Mouse (Mus musculus): ENCODE measurements around the gene Sergef. TPM values are rescaled to one million over a fixed set of nuclear protein-coding genes. Genes with fewer than 3 reads are reported as not detected.

Gene Sergef
- polyA plus RNA-seq, 1 experiment from 2014 or later, result 10.7 TPM

DNA sequence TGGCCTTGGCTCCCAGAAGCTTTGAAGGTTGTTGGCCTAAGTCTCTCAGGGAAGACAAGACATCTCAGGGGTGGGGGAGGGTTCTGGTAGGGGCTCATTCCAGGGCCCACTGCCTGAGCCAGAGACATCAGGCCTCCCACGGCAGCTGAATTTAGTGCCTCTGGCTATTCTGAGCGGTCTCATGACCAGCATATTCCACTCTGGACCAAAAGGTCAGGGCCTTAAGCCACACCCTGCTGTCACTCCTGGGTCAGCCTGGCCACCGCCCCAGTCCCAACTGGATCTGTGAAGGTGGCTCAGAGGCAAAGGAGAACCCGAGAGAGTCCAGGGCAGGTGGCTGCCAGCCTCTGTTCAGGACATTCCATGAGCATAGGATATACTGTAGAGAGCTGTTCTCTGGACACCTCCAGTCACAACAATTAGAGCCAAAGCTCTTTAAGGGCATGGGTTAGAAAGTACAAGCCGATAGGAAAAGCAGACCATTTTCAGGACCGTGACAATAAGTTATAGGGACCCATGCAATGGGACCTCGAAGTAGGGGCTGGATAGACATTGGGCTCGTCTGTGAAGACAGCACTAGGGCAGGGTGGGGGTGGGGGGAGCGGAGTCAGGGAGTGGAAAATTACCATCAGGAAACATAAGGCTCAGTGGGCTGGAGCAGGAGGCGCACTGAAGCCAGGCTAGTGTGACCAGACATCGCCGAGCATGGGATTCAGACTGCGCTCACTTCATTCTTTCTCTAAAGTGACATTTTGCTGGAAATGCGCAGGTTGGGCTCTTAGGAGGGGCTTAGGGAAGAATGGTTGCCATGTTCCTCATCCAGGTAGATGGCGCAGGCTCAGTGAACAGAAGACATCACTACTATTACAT, 235.8 kb downstream of the Sergef start:
- H3K27me3 ChIP-seq (ENCODE audit: control insufficient read depth, insufficient read depth, low read length), result peaks cover 20% of the 10 kb centered on the region
- no peaks in the 10 kb centered on the region for H3K4me1 ChIP-seq (ENCODE audit: control insufficient read depth in 2 of 2, insufficient read depth in 2 of 2, low read length in 2 of 2)
- H3K4me3 ChIP-seq (ENCODE audit: control insufficient read depth in 1 of 2, insufficient read depth in 1 of 2, low read depth in 1 of 2, low read length in 2 of 2), result no peak overlapping the region
- whole genome bisulfite sequencing, result 75% methylated on average over 15 of the region's 15 CpGs
- no peaks in the 10 kb centered on the region for H3K36me3 ChIP-seq (ENCODE audit: control insufficient read depth, insufficient read depth, low read length)
- no peaks in the 10 kb centered on the region for H3K9me3 ChIP-seq (ENCODE audit: control insufficient read depth, low read length)
- H3K27ac ChIP-seq (replicated peaks in 1 of 2; ENCODE audit: control insufficient read depth in 1 of 2, insufficient read depth in 1 of 2, low read depth in 2 of 2, low read length in 2 of 2), result no peak overlapping the region
- no peak overlapping the region for H3K9ac ChIP-seq (ENCODE audit: low read length)
- no peak overlapping the region for H3K4me2 ChIP-seq (ENCODE audit: low read length)
- ATAC-seq (ENCODE audit: insufficient number of reproducible peaks, insufficient read depth, low FRiP score, low read depth), result no peak

DNA sequence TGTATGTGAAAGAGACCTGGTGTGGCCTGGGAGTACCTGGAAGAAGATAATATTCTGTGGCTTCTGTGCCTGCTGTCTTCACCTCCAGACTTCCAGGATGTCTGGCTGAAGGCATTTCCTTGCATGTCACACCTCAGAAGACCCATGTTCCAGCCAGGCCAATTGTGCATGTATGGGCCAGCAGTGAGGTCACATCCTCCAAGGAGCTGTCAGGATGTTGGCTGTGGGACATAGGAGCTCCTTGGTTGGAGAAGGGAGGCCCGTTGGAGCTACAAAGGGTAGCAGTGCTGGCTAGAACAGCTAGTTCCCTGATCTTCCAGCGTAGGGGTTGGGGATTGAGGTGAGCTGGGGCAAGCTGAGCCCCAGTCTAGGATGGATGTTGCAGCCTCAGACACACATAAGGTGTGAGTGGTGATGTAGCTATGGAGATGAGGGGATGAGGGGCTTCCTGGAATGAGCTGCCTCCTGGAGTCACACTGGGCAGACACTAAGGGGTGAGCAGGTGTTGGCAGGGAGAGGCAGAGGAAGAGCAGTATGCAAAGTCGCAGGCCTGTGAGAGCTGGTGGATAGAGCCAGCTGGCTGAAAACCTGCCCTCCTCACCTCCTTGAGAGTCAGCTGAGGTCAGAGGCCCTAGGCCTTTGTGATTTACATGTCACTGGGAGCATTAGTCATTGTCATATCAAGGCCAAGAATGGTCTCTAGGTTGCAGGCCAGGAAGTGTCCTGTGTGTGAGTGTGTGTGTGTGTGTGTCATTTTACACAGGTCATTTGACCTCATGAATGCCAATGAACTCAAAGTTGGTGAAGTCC, 238.0 kb downstream of the Sergef start:
- H3K4me1 ChIP-seq (ENCODE audit: control insufficient read depth in 2 of 2, insufficient read depth in 2 of 2, low read length in 2 of 2), result peaks cover 0 to 4% of the 10 kb centered on the region in 2 experiments; a peak in 2 of 4 replicates
- H3K4me3 ChIP-seq (ENCODE audit: control insufficient read depth in 1 of 2, insufficient read depth in 1 of 2, low read depth in 1 of 2, low read length in 2 of 2), result no peak overlapping the region
- no peak overlapping the region for H3K9ac ChIP-seq (ENCODE audit: low read length)
- WGBS, result 68% methylated on average over 3 of the region's 3 CpGs
- no peak for ATAC-seq (ENCODE audit: insufficient number of reproducible peaks, insufficient read depth, low FRiP score, low read depth)
- H3K36me3 ChIP-seq (ENCODE audit: control insufficient read depth, insufficient read depth, low read length), result no peaks in the 10 kb centered on the region
- peaks cover 40% of the 10 kb centered on the region for H3K27me3 ChIP-seq (ENCODE audit: control insufficient read depth, insufficient read depth, low read length)
- H3K9me3 ChIP-seq (ENCODE audit: control insufficient read depth, low read length), result no peaks in the 10 kb centered on the region
- H3K27ac ChIP-seq (replicated peaks in 1 of 2; ENCODE audit: control insufficient read depth in 1 of 2, insufficient read depth in 1 of 2, low read depth in 2 of 2, low read length in 2 of 2), result no peak overlapping the region
- no peak overlapping the region for H3K4me2 ChIP-seq (ENCODE audit: low read length)

DNA sequence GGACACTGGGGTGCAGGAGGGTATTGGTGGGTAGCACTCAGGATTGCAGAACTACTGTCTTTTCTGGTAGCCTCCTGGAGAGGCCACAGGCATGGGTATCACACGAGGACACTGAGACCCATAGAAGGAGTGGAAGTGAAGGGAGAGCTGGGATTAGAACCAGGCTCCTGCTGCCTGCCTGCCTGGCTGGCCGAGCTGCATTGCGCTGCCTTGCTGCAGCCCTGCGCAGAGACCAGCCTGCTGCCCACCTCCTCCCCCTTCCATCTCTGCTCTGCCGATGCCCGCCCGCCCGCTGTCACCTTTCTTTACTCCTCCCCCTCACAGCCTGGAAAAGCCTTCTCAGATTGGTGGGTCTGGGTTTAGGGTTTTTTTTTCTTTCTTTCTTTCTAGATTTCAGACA, 239.3 kb downstream of the Sergef start:
- Histone ChIP-seq H3K4me2 (ENCODE audit: low read length) (no peak overlapping the region), H3K36me3 (ENCODE audit: control insufficient read depth, insufficient read depth, low read length) (no peaks in the 10 kb centered on the region), H3K4me1 (ENCODE audit: control insufficient read depth in 2 of 2, insufficient read depth in 2 of 2, low read length in 2 of 2) (peaks cover 3 to 8% of the 10 kb centered on the region in 2 experiments; a peak in 3 of 4 replicates), H3K27ac (replicated peaks in 1 of 2; ENCODE audit: control insufficient read depth in 1 of 2, insufficient read depth in 1 of 2, low read depth in 2 of 2, low read length in 2 of 2) (no peak overlapping the region), H3K27me3 (ENCODE audit: control insufficient read depth, insufficient read depth, low read length) (peaks cover 52% of the 10 kb centered on the region), H3K9me3 (ENCODE audit: control insufficient read depth, low read length) (no peaks in the 10 kb centered on the region), H3K4me3 (ENCODE audit: control insufficient read depth in 1 of 2, insufficient read depth in 1 of 2, low read depth in 1 of 2, low read length in 2 of 2) (no peak overlapping the region), H3K9ac (ENCODE audit: low read length) (no peak overlapping the region)
- WGBS, result 41% methylated on average over 8 of the region's 8 CpGs
- no peak for ATAC-seq (ENCODE audit: insufficient number of reproducible peaks, insufficient read depth, low FRiP score, low read depth)

DNA sequence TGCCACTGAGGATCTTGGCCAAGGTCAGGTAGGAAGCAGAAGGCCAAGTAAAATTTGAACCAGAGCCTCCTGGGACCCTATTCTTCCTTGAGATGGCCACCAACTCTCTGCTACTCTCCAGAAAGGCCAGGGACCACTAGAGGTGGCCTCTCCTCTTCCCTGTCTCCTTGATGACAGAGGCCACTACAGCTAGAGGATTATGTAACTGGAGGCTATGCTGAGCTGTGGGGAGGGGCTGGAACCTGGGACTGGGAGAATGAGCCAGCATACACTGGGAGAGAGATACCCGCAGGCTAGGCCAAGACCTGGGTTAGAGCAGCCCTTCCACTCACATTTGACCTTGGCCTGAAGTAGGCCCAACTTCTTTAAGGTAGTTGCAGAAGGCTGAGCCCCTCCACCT, 239.9 kb downstream of the Sergef start:
- H3K36me3 ChIP-seq (ENCODE audit: control insufficient read depth, insufficient read depth, low read length), result no peaks in the 10 kb centered on the region
- no peak overlapping the region for H3K9ac ChIP-seq (ENCODE audit: low read length)
- H3K4me3 ChIP-seq (ENCODE audit: control insufficient read depth in 1 of 2, insufficient read depth in 1 of 2, low read depth in 1 of 2, low read length in 2 of 2), result no peak overlapping the region
- H3K4me2 ChIP-seq (ENCODE audit: low read length), result no peak overlapping the region
- H3K27ac ChIP-seq (replicated peaks in 1 of 2; ENCODE audit: control insufficient read depth in 1 of 2, insufficient read depth in 1 of 2, low read depth in 2 of 2, low read length in 2 of 2), result no peak overlapping the region
- no peak for ATAC-seq (ENCODE audit: insufficient number of reproducible peaks, insufficient read depth, low FRiP score, low read depth)
- H3K9me3 ChIP-seq (ENCODE audit: control insufficient read depth, low read length), result no peaks in the 10 kb centered on the region
- peaks cover 58% of the 10 kb centered on the region for H3K27me3 ChIP-seq (ENCODE audit: control insufficient read depth, insufficient read depth, low read length)
- WGBS, result 83% methylated on average over 1 of the region's 1 CpGs
- peaks cover 3 to 8% of the 10 kb centered on the region in 2 experiments; a peak in 3 of 4 replicates for H3K4me1 ChIP-seq (ENCODE audit: control insufficient read depth in 2 of 2, insufficient read depth in 2 of 2, low read length in 2 of 2)

DNA sequence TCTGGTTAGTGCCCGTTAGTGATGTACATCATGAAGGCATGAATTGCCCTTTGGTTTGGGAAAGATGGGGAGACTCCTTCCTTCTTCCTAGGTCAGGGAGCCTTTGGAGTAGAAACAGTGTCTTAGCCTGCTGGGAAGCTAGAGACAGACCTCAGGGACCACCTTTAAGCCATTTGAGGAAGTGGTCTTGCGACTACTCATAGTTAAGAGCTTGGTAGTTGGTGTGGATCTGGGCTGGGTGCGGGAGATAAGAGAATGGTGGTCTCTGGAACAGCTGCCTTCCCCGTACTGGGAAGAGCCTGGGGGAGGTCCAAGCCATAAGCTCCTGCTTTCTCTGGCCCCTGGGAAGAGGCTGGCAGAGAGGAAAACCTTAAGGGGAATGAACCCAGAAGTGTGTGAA, 241.0 kb downstream of the Sergef start:
- no peak overlapping the region for H3K9ac ChIP-seq (ENCODE audit: low read length)
- 39% methylated on average over 4 of the region's 4 CpGs for WGBS
- no peak overlapping the region for H3K4me3 ChIP-seq (ENCODE audit: control insufficient read depth in 1 of 2, insufficient read depth in 1 of 2, low read depth in 1 of 2, low read length in 2 of 2)
- no peak for ATAC-seq (ENCODE audit: insufficient number of reproducible peaks, insufficient read depth, low FRiP score, low read depth)
- no peaks in the 10 kb centered on the region for H3K9me3 ChIP-seq (ENCODE audit: control insufficient read depth, low read length)
- H3K4me1 ChIP-seq (ENCODE audit: control insufficient read depth in 2 of 2, insufficient read depth in 2 of 2, low read length in 2 of 2), result peaks cover 3 to 8% of the 10 kb centered on the region in 2 experiments; a peak in 3 of 4 replicates
- no peak overlapping the region for H3K27ac ChIP-seq (replicated peaks in 1 of 2; ENCODE audit: control insufficient read depth in 1 of 2, insufficient read depth in 1 of 2, low read depth in 2 of 2, low read length in 2 of 2)
- peaks cover 69% of the 10 kb centered on the region for H3K27me3 ChIP-seq (ENCODE audit: control insufficient read depth, insufficient read depth, low read length)
- no peak overlapping the region for H3K4me2 ChIP-seq (ENCODE audit: low read length)
- no peaks in the 10 kb centered on the region for H3K36me3 ChIP-seq (ENCODE audit: control insufficient read depth, insufficient read depth, low read length)

DNA sequence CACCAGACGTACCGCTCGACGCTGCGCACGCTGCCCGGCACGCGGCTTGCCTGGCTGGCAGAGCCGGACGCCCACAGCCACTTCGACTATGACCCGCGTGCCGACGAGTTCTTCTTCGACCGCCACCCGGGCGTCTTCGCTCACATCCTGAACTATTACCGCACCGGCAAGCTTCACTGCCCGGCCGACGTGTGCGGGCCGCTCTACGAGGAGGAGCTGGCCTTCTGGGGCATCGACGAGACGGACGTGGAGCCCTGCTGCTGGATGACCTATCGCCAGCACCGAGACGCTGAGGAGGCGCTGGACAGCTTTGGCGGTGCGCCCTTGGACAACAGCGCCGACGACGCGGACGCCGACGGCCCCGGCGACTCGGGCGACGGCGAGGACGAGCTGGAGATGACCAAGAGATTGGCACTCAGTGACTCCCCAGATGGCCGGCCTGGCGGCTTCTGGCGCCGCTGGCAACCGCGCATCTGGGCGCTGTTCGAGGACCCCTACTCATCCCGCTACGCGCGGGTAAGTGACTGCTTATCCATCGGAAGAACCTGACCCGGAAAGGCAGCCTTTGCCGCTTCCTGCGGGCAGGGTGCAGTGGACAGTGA, 241.8 kb downstream of the Sergef start:
- Histone ChIP-seq H3K36me3 (ENCODE audit: control insufficient read depth, insufficient read depth, low read length) (no peaks in the 10 kb centered on the region), H3K27ac (replicated peaks in 1 of 2; ENCODE audit: control insufficient read depth in 1 of 2, insufficient read depth in 1 of 2, low read depth in 2 of 2, low read length in 2 of 2) (no peak overlapping the region), H3K4me3 (ENCODE audit: control insufficient read depth in 1 of 2, insufficient read depth in 1 of 2, low read depth in 1 of 2, low read length in 2 of 2) (no peak overlapping the region), H3K27me3 (ENCODE audit: control insufficient read depth, insufficient read depth, low read length) (peaks cover 74% of the 10 kb centered on the region), H3K9ac (ENCODE audit: low read length) (no peak overlapping the region), H3K9me3 (ENCODE audit: control insufficient read depth, low read length) (no peaks in the 10 kb centered on the region), H3K4me2 (ENCODE audit: low read length) (no peak overlapping the region), H3K4me1 (ENCODE audit: control insufficient read depth in 2 of 2, insufficient read depth in 2 of 2, low read length in 2 of 2) (peaks cover 3 to 8% of the 10 kb centered on the region in 2 experiments; a peak in 3 of 4 replicates)
- WGBS, result 11% methylated on average over 70 of the region's 70 CpGs
- ATAC-seq (ENCODE audit: insufficient number of reproducible peaks, insufficient read depth, low FRiP score, low read depth), result no peak

DNA sequence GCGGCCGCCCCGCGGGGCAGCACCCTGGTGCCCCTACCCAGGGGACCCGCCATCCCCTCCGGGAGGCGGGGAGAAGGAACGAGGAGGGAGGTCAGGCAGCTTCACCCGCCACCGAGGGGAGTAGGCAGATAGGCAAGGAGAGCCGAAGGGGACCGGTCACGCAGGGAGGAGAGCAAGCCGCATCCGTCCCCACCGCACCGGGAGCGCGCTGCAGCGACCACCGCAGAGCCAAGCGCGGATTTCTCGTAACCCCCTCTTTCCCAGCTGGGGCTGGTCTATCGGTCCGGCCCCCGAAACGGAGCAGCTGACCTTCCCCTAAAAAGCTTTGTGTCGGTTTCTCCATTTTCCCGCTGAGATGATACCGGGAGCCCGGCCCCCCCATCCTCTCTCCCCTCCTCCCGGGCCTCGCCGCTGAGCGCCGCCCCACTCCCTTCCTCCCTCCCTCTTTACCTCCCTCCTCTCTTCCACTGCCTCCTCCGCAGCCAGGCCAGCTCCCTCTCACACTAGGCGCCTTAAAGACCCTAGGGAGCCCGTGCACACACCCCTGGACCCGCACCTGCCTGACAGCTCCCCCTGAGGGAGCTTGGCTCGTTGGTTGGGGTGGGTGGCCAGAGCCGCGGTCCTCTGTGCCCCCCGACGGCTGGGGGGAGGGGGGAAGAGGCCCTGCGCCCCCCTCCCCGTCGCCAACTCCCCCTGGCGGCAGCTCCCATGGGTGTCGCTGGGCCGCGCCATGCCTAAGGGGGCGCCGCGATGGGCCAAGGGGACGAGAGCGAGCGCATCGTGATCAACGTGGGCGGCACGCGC, 242.5 kb downstream of the Sergef start:
- Histone ChIP-seq H3K4me2 (ENCODE audit: low read length) (peak overlapping the region; percentile 96), H3K27me3 (ENCODE audit: control insufficient read depth, insufficient read depth, low read length) (peaks cover 74% of the 10 kb centered on the region), H3K4me3 (ENCODE audit: control insufficient read depth in 1 of 2, insufficient read depth in 1 of 2, low read depth in 1 of 2, low read length in 2 of 2) (peak overlapping the region; percentile 8 to 50; a peak in 3 of 4 replicates), H3K4me1 (ENCODE audit: control insufficient read depth in 2 of 2, insufficient read depth in 2 of 2, low read length in 2 of 2) (peaks cover 3 to 8% of the 10 kb centered on the region in 2 experiments; a peak in 3 of 4 replicates), H3K9me3 (ENCODE audit: control insufficient read depth, low read length) (no peaks in the 10 kb centered on the region), H3K36me3 (ENCODE audit: control insufficient read depth, insufficient read depth, low read length) (no peaks in the 10 kb centered on the region), H3K27ac (replicated peaks in 1 of 2; ENCODE audit: control insufficient read depth in 1 of 2, insufficient read depth in 1 of 2, low read depth in 2 of 2, low read length in 2 of 2) (no peak overlapping the region), H3K9ac (ENCODE audit: low read length) (no peak overlapping the region)
- peak; percentile 8; the same call in 1 of the 2 replicates for ATAC-seq (ENCODE audit: insufficient number of reproducible peaks, insufficient read depth, low FRiP score, low read depth)
- 3% methylated on average over 58 of the region's 64 CpGs for WGBS

All from heart, embryonic 14.5 days (tissue).